Mouse (Mus musculus): ENCODE data around the gene Senp1.

Gene Senp1

DNA sequence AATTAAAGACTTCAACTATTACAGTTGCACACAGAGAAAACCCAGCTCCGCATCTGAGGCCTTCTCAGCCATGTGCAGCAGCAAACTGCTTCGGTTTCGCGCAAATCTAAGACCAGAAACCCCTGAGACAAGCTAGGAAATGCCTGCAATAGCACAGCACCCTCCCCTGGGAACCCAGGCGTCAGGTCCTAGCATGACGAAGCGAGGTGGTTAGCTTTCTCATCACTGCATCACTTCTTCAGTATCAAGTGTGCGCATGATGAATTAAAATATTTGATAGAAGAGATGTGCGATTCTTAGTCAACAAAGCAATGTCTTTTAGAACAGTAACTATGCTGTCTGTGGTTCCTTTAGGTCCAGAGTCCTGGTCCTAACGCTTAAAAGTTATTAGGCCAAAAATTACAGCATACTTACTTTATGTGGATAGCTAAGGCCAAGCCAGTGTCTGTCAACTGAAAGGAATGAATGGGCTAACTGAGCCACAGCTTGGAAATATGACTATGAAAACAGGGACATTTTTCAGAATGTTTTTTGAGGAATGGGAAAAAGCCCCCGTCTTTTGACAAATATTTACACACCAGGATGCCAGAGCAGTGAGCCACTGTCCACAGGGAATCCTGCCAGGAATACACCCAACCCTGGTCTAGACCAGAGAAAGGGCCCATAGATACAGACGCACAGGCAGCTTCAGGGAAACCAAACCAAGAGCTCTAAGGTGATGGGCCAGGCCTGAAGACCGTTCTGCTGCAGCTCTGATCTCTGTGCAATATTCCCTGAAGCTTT is 44.4 kb downstream of the Senp1 start:
- no peak for DNase-seq (ENCODE audit: low spot score in 2 of 2)

DNA sequence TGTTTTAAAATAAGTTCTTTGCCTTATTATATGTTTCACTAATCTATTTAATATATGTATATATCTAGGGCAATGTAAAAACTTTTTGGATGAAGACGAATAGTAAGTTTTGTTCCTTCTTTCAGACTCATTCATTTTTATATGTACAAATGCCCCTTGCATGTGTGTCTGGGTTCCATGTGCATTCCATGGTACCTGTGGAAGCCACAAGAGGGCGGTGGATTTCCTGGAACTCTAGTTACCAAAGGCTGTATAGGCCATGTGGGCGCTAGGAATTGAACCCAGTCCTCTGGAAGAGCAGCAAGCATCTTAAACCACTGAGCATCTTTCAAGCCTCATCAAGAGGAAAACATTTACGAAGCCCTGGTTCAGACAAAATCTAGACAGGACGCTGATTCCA is 49.2 kb downstream of the Senp1 start:
- DNase-seq (ENCODE audit: low spot score in 2 of 2): no peak

DNA sequence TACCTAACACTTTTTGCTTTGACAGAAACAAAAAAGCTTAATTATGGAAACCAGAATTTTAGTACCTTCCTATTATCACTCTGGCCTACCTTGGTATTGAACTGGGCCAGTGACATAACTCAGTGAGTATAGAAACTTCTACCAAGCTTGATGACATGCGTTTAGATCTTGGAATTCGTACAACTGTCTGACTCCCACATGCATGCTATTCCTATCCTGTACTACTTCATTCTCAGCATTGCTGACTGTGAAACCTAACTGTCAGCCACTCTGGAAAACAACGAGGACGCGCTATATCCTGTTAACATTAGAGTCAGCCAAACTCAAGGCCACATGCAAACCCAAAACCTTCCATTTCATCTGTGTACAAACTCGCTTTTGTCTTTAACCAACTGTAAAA is 49.6 kb downstream of the Senp1 start:
- no peak for DNase-seq (ENCODE audit: low spot score in 2 of 2)

DNA sequence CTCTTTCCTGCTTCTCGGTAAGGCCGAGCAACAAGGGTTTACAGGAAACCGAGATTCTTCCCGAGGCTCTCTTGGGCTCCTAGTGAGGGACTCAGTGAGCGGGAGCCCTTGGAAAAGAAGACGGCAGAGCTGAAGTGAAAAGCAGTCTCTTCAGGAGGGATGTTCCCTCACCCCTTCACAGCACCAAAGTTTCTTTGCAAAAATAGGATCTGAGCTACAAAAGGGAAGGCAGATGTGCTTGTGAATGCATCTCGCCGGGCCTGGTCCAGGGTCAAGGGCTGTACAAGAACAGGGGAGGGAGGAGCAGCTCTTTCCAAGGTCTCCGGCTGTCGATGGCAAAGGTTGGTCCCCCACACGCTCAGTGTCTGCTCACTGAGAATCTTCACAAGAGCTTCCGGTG is 51.0 kb downstream of the Senp1 start:
- no peak for DNase-seq (ENCODE audit: low spot score in 2 of 2)

DNA sequence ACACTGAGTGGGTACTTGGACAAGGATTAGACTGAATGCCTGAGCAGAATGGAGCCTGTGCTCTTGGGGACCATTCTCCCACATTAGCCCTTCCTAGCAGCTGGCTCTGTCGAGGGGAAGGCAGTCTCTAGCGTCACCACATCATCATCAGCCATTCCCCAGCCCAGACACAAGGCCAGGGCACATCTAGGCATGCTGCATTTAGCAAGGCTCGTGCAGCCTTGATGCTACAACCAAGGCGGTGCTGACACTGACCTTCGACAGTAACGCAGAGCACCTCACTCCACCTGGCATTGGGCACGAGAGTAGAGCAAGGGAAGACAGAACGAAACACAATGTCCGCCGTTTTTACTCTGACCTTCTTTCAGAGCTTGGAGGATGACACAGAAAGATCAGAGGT is 53.9 kb downstream of the Senp1 start:
- no peak for DNase-seq (ENCODE audit: low spot score in 2 of 2)

DNA sequence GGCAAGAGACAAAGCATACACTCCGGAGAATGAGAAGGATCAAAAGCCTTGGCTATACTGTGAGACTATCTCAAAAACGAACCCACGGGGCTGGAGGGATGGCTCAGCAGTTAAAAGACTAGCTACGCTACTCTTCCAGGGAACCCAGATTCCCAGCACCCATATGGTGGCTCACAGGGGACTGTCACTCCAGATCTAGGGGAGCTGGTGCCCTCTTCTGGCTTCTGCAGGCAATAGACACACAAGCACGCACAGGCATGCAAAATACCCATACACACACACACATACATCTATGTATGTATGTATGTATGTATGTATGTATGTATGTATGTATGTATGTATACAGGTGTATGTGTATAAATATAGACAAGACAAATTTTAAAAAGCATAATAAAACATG is 57.0 kb downstream of the Senp1 start:
- no peak for DNase-seq (ENCODE audit: low spot score in 2 of 2)

DNA sequence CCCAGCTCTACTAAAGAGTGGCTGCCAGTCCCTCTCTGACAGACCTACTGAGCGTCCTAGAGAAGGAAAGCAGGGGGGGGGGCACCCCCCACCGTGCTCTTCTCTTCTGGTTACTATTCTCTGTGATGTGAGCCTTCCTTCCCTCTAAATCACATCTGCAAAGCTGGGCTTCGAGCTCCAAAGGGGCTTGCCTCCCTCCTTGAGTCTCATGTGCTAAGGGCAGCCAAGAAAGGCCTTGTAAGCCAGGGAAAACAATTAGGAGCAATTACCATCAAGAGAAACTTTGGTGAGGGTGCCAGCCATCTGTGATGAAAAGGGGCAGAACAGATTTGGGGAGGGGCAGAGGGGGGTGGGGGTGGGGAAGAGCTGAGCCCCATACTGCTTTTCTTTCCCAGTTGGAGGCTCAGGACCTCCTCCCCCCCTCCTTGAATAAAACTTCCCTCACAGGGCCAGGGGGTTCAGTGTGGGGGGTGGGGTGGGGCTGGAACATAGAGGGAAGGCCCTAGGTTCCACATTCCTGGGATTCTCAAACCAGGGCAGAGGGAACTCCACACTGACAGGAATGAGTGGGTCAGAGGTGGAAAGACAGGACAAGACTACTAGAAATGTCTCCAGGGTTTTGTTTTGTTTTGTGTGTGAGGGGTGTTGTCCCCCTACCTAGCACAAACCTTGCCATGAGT is 58.3 kb downstream of the Senp1 start:
- DNase-seq (ENCODE audit: low spot score in 2 of 2): no peak

DNA sequence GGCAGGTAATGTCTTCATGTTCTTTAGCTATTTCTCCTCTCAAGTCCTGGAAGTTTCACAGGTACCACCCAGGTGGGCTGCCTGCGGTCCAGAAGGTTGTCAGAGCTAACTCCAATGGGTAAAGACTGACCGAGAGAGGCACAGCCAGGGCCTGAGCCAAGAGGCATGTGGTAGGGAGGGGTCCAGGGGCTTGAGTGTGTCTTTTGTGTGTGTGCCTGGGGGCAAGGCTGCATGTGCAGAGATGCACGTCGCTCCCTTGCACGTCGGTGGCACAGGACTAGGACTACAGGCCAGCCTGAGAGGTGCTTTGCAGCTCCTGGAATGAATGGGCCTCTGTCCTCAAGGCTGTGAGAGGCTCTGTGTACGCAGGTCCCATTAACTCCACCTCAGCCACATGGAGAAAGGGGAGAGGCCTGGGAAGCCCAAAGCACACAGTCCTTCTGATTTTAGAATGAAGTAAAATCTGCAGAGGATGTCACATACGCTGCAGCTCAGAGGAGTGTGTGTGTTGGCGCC is 60.3 kb downstream of the Senp1 start:
- no peak for DNase-seq (ENCODE audit: low spot score in 2 of 2)

DNA sequence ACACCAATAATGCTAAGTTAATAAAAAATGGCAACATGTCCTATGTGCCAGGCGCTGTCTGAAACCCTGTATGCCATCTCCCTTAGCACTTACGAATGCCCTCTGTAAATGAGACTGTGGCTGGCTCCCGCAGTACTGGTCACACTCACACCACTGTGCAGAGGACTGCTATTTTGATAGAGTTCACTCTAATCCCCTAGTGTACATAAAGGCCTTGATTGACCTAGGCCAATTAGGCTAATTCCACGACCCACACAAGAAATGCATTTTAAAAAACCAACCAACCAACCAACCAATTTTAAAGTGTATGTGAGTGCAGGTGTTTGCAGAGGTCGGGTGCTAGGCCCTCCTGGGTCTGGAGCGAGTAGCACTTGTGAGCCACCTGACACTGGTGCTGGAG is 63.7 kb downstream of the Senp1 start:
- no peak for DNase-seq (ENCODE audit: low spot score in 2 of 2)

DNA sequence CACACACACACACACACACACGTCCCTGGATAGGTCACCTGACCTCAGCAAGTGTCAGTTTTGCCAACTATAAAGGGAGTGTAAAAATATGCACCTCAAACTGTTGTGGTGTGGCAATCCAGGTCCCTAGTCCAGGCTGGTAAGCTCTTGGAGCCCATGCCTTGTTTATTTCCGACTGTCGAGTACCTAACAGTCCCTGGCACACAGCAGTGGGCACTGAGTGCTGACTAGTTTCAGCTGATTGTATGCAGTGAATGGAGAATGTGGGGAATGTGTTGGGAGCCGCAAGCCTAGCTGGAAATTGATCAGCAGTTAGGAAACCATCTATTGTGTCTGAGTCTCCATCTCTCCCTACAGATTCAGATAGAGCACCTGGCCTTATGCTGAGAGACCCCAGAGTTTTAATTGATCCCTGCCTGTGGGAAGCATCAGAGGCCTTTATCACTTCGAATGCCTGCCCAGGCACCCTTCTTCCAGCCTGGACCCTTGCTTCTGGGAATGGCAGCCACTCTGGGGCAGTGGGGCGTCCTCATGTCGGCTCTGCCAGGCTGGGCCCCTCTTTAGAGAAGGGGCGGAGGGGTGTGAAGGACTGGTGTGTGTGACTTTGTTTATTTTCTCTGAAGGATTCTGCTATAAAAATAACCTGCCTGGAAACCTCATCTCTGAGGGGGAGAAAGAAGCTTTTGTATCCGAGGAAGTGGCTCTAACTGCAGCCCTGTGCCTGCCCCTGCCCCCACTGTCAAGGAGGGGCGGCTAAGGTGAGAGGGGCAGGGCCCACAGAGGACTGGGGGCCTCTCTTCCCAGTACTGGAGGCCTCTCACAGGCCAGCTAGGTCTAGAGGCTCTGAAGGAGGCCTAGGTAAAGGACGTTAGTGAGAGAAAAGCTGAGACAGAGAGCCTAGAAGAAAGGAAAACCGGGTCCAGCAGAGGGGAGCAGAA is 66.3 kb downstream of the Senp1 start:
- DNase-seq (ENCODE audit: low spot score in 2 of 2): no peak

DNA sequence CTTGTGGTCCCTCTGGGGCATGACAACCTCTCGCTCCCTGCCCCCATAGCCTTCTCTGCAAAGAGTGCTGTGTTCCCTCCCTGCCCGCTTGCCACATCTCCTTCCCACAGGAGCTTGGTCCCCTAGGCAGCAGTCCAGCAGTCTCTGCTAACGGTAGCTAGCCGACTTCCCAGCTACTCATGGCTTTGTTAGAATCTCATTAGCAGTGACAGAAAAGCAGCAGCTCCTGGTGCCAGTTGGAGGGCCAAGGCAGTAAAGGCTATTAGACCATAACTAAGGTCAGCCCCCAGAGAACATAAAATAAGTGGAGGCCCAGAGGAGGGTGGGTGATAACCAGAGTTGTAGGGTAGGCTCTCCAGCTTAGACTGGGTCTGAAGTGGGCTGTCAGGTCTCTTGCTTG is 67.9 kb downstream of the Senp1 start:
- no peak for DNase-seq (ENCODE audit: low spot score in 2 of 2)

DNA sequence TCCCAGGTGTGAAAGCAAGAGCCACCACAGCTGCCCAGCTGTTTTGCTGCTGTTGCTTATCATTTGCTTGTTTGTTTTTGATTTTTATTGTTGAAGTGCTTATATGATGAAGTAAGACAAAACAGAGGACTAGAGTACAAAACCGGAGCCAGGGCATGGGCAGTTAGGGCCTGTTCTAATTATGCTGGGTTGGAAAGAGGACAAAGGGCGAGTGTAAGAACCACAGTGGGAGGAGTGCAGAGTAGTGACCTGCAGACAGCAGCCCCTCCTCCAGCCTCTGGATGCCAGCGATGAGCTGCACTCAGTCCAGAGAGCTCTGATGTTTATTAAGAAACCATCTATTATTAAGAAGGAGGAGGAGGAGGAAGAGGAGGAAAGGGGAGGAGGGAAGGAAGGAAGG is 70.4 kb downstream of the Senp1 start:
- no peak for DNase-seq (ENCODE audit: low spot score in 2 of 2)

DNA sequence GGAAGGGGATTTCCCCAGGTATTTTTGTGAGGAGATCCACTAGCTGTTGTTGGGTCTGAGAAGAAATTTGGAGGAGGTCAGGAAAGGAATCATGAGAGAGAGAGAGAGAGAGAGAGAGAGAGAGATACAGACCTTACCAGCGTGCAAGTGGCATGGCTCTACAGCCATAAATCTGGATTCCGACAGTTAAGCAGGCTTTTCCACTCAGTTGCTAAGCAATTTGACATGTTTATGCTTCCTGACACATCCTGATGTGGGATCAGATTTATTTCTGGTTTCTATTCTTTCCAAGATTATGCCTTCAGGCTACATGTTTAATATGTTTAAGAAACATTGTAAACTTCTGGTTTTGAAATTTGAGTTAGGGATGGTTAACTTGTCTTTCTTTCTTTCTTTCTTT is 71.7 kb downstream of the Senp1 start:
- DNase-seq (ENCODE audit: low spot score in 2 of 2): no peak

DNA sequence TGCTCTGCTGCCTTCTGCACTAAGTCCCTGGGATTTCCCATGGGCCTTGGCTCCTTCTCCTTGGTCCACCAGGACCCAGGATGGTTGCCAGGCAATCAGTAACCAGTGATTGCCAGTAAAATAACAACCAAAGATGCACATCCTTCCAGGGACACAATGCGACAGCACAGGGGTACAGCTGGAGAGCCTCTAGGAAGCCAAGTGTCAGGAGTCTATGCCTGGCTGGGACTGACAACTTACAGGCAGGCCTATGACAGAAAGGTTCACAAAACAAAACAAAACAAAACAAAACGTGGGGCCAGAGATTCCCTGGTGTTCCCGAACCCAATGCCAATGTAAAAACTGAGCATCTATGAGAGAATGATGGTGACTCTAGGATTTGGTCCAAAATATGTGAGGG is 74.5 kb downstream of the Senp1 start:
- DNase-seq (ENCODE audit: low spot score in 2 of 2): no peak

DNA sequence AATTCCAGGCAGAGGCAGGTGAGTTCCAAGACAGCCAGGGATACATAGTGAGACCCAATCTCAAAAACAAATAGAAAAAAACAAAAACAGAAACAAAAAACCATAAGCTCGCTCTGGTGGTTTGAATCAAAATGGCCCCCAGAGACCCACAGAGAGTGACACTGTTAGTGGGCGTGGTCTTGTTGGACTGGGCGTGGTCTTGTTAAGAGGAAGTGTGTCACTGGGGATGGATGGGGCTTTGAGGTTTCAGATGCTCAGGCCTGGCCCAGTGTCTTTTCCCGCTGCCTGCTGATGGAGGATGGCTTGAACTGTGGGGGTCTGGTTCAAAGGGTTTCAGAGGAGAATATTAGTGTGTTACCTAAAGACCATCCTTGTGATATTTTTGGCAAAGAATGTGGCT is 75.6 kb downstream of the Senp1 start:
- no peak for DNase-seq (ENCODE audit: low spot score in 2 of 2)

DNA sequence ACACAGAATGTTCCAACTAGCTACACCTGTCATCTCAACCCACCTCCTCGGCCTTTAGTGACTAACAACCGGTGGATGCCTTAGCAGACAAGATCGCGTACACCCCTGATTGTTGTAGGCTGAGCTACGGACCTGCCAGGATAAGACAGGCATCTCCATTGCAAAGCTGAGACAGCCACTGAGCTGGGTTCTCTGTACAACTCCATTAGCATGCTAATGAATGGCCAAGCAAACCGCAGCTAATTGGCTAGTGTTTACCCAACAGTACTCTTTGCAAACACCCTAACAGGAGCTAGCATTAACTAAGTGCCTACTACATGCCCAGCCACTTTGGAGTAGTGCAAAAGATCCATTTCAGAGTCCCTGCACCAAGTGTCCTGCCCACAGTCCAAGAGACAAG is 80.7 kb downstream of the Senp1 start:
- no peak for DNase-seq (ENCODE audit: low spot score in 2 of 2)

DNA sequence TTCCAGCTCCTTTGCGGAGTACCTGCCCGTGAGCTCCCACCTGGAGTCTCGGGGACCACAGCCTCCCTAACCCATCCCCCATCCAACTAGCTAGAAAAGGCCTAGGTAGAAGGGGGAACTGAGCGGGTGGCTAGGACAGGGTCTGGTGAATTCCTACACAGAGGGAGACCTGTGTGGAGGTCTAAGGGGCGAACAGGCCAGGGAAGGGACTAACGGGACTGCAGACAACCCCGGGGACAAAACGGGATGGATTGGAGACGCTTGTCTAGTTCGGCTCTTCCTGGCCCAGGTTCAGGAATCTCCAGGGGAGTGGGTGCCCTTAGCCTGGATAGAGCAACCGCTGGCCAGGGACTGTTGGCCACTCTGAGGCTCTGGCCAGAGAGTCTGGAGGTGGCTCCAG is 88.4 kb downstream of the Senp1 start:
- DNase-seq (ENCODE audit: low spot score in 2 of 2): no peak

DNA sequence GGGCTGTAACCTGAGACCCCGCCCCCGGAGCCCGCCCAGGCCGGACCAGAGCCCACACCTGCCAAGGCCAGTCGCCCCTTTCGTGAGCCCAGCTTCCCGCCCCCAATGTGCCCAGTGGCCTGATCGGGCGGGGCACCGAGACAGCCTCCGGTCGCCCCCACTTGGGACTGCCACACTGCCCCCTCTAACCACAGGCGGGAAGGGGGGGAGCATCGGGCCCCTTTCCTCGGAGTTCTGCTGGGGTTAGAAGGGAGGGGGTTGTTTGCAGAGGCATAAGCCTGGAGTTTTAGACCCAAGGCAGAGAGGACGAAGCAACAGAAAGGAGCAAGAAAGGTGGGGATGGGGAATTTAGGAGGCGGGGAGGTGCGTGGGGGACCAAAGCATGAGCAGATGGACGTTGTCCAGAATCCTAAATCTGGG is 88.8 kb downstream of the Senp1 start:
- no peak for DNase-seq (ENCODE audit: low spot score in 2 of 2)

DNA sequence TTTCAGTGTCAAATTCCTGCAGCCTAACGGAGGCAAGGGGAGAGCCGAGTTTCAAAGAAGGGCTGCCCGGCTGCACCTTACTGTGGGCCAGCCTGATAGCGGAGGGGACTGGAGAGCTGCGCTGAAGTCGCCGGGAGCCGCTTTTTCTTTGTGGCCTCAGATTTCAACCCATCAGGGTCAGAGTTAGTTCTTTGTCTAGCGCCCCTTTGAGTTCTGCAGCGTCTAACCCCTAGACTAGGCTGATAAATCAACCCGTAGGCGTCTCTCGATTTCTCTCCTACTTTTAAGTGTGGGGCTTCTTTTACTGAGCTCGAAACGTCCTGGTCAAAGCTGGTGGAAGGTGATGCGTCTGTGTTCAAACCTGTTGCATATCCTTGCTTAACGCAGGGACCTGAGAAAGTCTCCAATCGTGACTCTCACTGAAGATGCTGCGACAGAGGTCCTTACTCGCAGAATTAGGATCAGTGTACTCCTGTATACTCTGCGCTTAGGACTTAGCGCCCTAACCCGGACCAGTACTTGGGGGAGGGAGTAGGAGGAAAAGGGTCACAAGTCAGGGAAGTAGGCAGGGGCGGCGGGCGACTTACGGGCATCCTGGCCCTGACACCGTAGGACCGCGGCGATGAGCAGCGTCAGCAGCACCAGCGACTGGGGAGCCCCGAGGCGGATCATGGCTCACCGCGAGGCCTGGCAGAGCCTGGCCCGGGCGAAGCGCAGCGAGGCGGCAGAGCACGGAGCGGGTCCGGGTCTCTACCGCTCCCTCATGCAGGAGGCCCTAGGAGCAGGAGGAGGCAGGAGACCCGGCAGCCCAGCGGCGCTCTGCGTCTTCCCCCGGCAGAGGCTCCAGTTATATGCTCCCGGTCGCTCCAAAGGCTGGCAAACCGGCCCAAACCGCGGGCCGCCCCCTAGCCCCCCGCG is 89.5 kb downstream of the Senp1 start, which contains the start of gene Col2a1:
Col2a1 (minus strand) TSS at position 874 of the 918 bp plus-strand sequence.
- no peak for DNase-seq (ENCODE audit: low spot score in 2 of 2)

DNA sequence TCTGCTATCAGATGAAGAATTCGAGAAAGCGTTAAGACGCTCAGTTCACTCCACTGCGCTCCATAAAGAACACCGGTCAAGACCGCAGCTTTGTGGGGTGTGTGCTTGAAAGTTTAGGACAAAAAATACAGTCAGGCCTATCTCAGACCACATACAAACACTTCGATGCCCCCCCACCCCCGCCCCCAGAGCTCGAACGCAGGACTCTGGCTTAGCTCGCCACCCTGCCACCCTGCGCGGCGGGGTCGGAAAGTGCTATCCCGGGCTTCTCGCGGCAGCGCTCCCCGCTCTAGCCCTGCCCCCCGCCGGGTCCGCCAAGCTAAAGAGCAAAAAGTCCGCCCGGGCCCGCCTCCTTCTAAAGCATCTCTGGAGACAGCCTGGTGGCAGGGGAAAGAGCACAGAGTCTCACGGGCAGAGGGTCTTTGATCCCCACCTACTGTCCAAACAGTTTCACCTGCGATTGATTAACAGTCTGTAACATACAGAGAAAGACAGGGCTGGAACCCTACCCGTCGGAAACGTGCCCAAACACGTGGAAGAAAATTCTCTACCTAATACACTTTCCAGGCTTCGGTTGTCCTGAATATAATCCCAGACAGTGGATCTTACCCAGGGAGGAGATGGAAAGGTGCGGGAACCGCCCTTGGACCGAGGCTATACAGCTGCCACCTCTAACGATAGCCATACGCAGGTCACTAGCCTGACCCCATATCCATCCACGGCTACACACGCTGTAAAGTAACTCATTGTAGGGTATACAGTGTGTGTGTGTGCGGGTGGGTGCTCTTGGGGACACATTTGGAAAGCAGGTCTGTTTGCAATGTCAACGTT is 90.3 kb downstream of the Senp1 start:
- no peak for DNase-seq (ENCODE audit: low spot score in 2 of 2)
